Mouse (Mus musculus) heart, postnatal 0 days (tissue): ENCODE measurements at regions not wholly inside any gene's neighbourhood (a gene's known extent, or its start where the extent isn't known, plus 50 kb on each side); places are given as distances from the start of the nearest gene placed in this dataset.

ENCODE experiments used
- ATAC-seq: fragments of 200-750 bp; cut with Nextera tagmentation; 2 replicates; pipeline ENCODE4 v1.8.0; 2017; ENCODE audit warnings: low read depth, moderate number of reproducible peaks, moderate library complexity; ENCODE audit not compliant: insufficient read depth
- DNase-seq: peaks from one replicate; pipeline ENCODE4 v3.0.0-alpha.2; 2016; ENCODE audit warnings: low spot score
- H3K27ac ChIP-seq: fragments of 300-500 bp; sonication (generic); 2 replicates; pipeline ENCODE4 v1.5.1; 2014; ENCODE audit warnings: low read depth, mild to moderate bottlenecking
- H3K27me3 ChIP-seq: fragments of 300-500 bp; sonication (generic); 2 replicates; pipeline ENCODE4 v1.6.1; 2014; ENCODE audit warnings: low read length, mixed read lengths; ENCODE audit not compliant: control insufficient read depth, insufficient read depth
- H3K36me3 ChIP-seq: fragments of 300-500 bp; sonication (generic); replicated peaks from 2 replicates; pipeline ENCODE4 v1.6.1; 2014; ENCODE audit warnings: low read length, mixed read lengths; ENCODE audit not compliant: control insufficient read depth, insufficient read depth
- H3K4me1 ChIP-seq: fragments of 300-500 bp; sonication (generic); 2 replicates; pipeline ENCODE4 v1.6.1; 2014; ENCODE audit warnings: antibody characterized with exemption; ENCODE audit not compliant: control insufficient read depth, insufficient read depth
- H3K4me2 ChIP-seq: fragments of 300-500 bp; sonication (generic); 2 replicates; pipeline ENCODE4 v1.6.1; 2014; ENCODE audit warnings: low read depth, mild to moderate bottlenecking, low read length, moderate library complexity
- H3K4me3 ChIP-seq: fragments of 300-500 bp; sonication (generic); 2 replicates; pipeline ENCODE4 v1.5.1; 2014; ENCODE audit warnings: low read depth, low read length
- H3K9ac ChIP-seq: fragments of 300-500 bp; sonication (generic); replicated peaks from 2 replicates; pipeline ENCODE4 v1.6.1; 2014; ENCODE audit warnings: low read depth, low read length, mixed read lengths
- H3K9me3 ChIP-seq: fragments of 300-500 bp; sonication (generic); replicated peaks from 2 replicates; pipeline ENCODE4 v1.6.1; 2016; ENCODE audit warnings: low read length; ENCODE audit not compliant: control insufficient read depth
- CTCF ChIP-seq: IDR thresholded peaks from 2 replicates; pipeline ENCODE4 v1.5.1; 2016; ENCODE audit warnings: antibody characterized with exemption, control low read depth, low read depth
- EP300 ChIP-seq: IDR thresholded peaks from 2 replicates; pipeline ENCODE4 v1.6.1; 2016; ENCODE audit warnings: antibody characterized with exemption, low read depth
- WGBS: fragments of 180-500 bp; shearing (Covaris S2); extraction: QIAGEN DNeasy Blood & Tissue Kit; methylation state at CpG from one replicate; pipeline ENCODE4 v1.1.7; 2014; 5-methylcytosine and 5-hydroxymethylcytosine counted together

- WGBS, result 73% methylated on average over 16 of the region's 16 CpGs
- H3K36me3 ChIP-seq, result no peaks in the 10 kb centered on the region
- no peaks in the 10 kb centered on the region for H3K4me1 ChIP-seq
- H3K4me2 ChIP-seq, result no peak overlapping the region
- no peaks in the 10 kb centered on the region for H3K27me3 ChIP-seq
- no peak overlapping the region for H3K4me3 ChIP-seq
- no peak for TF ChIP-seq CTCF
- no peak for TF ChIP-seq EP300
- H3K9me3 ChIP-seq, result no peaks in the 10 kb centered on the region
- H3K27ac ChIP-seq, result no peak overlapping the region
- DNase-seq, result no peak
- ATAC-seq, result no peak
- H3K9ac ChIP-seq, result no peak overlapping the region
Measured at GRCm38 (mm10) chr16:30661086-30661977, 61.8 kb downstream of the Fam43a start.

- ATAC-seq, result no peak
- no peak overlapping the region for H3K4me3 ChIP-seq
- WGBS, result 63% methylated on average over 8 of the region's 8 CpGs
- no peak for TF ChIP-seq CTCF
- no peak for TF ChIP-seq EP300
- H3K4me1 ChIP-seq, result no peaks in the 10 kb centered on the region
- no peaks in the 10 kb centered on the region for H3K27me3 ChIP-seq
- H3K9ac ChIP-seq, result no peak overlapping the region
- no peak overlapping the region for H3K4me2 ChIP-seq
- no peaks in the 10 kb centered on the region for H3K36me3 ChIP-seq
- H3K9me3 ChIP-seq, result no peaks in the 10 kb centered on the region
- DNase-seq, result no peak
- no peak overlapping the region for H3K27ac ChIP-seq
Measured at GRCm38 (mm10) chr16:30663055-30663454, 63.5 kb downstream of the Fam43a start.

- TF ChIP-seq EP300 (no peak), CTCF (no peak)
- 61% methylated on average over 3 of the region's 3 CpGs for WGBS
- ATAC-seq, result no peak
Measured at GRCm38 (mm10) chr16:30663971-30664370, 64.4 kb downstream of the Fam43a start.

GRCm38 (mm10) chr16:30664433-30664832, 64.9 kb downstream of the Fam43a start:
- TF ChIP-seq CTCF (no peak), EP300 (no peak)
- Histone ChIP-seq H3K27ac (no peak overlapping the region), H3K9me3 (no peaks in the 10 kb centered on the region), H3K9ac (no peak overlapping the region), H3K4me3 (no peak overlapping the region), H3K4me2 (no peak overlapping the region), H3K4me1 (no peaks in the 10 kb centered on the region), H3K36me3 (no peaks in the 10 kb centered on the region), H3K27me3 (no peaks in the 10 kb centered on the region)
- 60% methylated on average over 4 of the region's 4 CpGs for WGBS
- ATAC-seq (no peak), DNase-seq (no peak)

More at GRCm38 (mm10) chr16:30663971-30664370, 64.4 kb downstream of the Fam43a start:
- Histone ChIP-seq H3K9me3 (no peaks in the 10 kb centered on the region), H3K27ac (no peak overlapping the region), H3K4me2 (no peak overlapping the region), H3K4me3 (no peak overlapping the region), H3K36me3 (no peaks in the 10 kb centered on the region), H3K9ac (no peak overlapping the region), H3K27me3 (no peaks in the 10 kb centered on the region), H3K4me1 (no peaks in the 10 kb centered on the region)
- no peak for DNase-seq

GRCm38 (mm10) chr16:30665881-30666280, 66.4 kb downstream of the Fam43a start:
- no peaks in the 10 kb centered on the region for H3K36me3 ChIP-seq
- ATAC-seq (no peak), DNase-seq (no peak)
- TF ChIP-seq EP300 (no peak), CTCF (no peak)
- H3K9me3 ChIP-seq, result no peaks in the 10 kb centered on the region
- H3K4me1 ChIP-seq, result no peaks in the 10 kb centered on the region
- H3K27me3 ChIP-seq, result no peaks in the 10 kb centered on the region
- H3K4me3 ChIP-seq, result no peak overlapping the region
- WGBS, result 32% methylated on average over 2 of the region's 2 CpGs
- H3K27ac ChIP-seq, result no peak overlapping the region
- H3K4me2 ChIP-seq, result no peak overlapping the region
- no peak overlapping the region for H3K9ac ChIP-seq

- Histone ChIP-seq H3K4me3 (no peak overlapping the region), H3K9me3 (no peaks in the 10 kb centered on the region), H3K27ac (peak overlapping the region; percentile 30; the same call in 1 of the 2 replicates), H3K4me2 (no peak overlapping the region), H3K27me3 (no peaks in the 10 kb centered on the region), H3K9ac (no peak overlapping the region), H3K4me1 (no peaks in the 10 kb centered on the region), H3K36me3 (no peaks in the 10 kb centered on the region)
- DNase-seq (peak; percentile 23), ATAC-seq (peak; percentile 36; the same call in 1 of the 2 replicates)
- no peak for TF ChIP-seq EP300
- no peak for TF ChIP-seq CTCF
- 54% methylated on average over 8 of the region's 8 CpGs for WGBS
Measured at GRCm38 (mm10) chr16:30669883-30670282, 70.4 kb downstream of the Fam43a start.
